Mouse (Mus musculus): ENCODE data around the gene Bcat2.

Gene Bcat2

GRCm38 (mm10) chr7:45550821-45551511, 19.0 kb upstream of the Bcat2 start:
- DNase-seq (ENCODE audit: inconsistent ontology term), result no peak

GRCm38 (mm10) chr7:45551512-45551883, 18.5 kb upstream of the Bcat2 start:
- no peak for DNase-seq (ENCODE audit: inconsistent ontology term)

GRCm38 (mm10) chr7:45553519-45553918, 16.4 kb upstream of the Bcat2 start:
- no peak for DNase-seq (ENCODE audit: inconsistent ontology term)

GRCm38 (mm10) chr7:45553990-45554389, 16.0 kb upstream of the Bcat2 start:
- DNase-seq (ENCODE audit: inconsistent ontology term), result no peak

GRCm38 (mm10) chr7:45554744-45555143, 15.2 kb upstream of the Bcat2 start, which contains the start of gene Hsd17b14:
TSS of gene Hsd17b14 (plus strand) at chr7:45554893.
- DNase-seq (ENCODE audit: inconsistent ontology term), result no peak

- DNase-seq (ENCODE audit: inconsistent ontology term), result peak; percentile 67
Observed at GRCm38 (mm10) chr7:45555787-45556186, 14.2 kb upstream of the Bcat2 start.

- DNase-seq (ENCODE audit: inconsistent ontology term), result no peak
Observed at GRCm38 (mm10) chr7:45558907-45559306, 11.0 kb upstream of the Bcat2 start.

GRCm38 (mm10) chr7:45560241-45560640, 9.7 kb upstream of the Bcat2 start:
- no peak for DNase-seq (ENCODE audit: inconsistent ontology term)

GRCm38 (mm10) chr7:45560843-45561623, 8.9 kb upstream of the Bcat2 start:
- peak; percentile 39 for DNase-seq (ENCODE audit: inconsistent ontology term)

GRCm38 (mm10) chr7:45561624-45562520, 8.1 kb upstream of the Bcat2 start:
- DNase-seq (ENCODE audit: inconsistent ontology term), result no peak

GRCm38 (mm10) chr7:45564811-45565210, 5.1 kb upstream of the Bcat2 start:
- no peak for DNase-seq (ENCODE audit: inconsistent ontology term)

- DNase-seq (ENCODE audit: inconsistent ontology term), result no peak
Observed at GRCm38 (mm10) chr7:45565446-45565845, 4.5 kb upstream of the Bcat2 start.

- DNase-seq (ENCODE audit: inconsistent ontology term), result no peak
Observed at GRCm38 (mm10) chr7:45567112-45567779, 2.7 kb upstream of the Bcat2 start.

GRCm38 (mm10) chr7:45567780-45568516, 2.0 kb upstream of the Bcat2 start:
- peak; percentile 95 for DNase-seq (ENCODE audit: inconsistent ontology term)

GRCm38 (mm10) chr7:45568601-45569473, 1.1 kb upstream of the Bcat2 start:
- no peak for DNase-seq (ENCODE audit: inconsistent ontology term)

- no peak for DNase-seq (ENCODE audit: inconsistent ontology term)
Observed at GRCm38 (mm10) chr7:45571966-45572365, 2.0 kb downstream of the Bcat2 start.

- DNase-seq (ENCODE audit: inconsistent ontology term), result no peak
Observed at GRCm38 (mm10) chr7:45573954-45574353, 4.0 kb downstream of the Bcat2 start.

- DNase-seq (ENCODE audit: inconsistent ontology term), result no peak
Observed at GRCm38 (mm10) chr7:45574472-45575379, 4.8 kb downstream of the Bcat2 start.

GRCm38 (mm10) chr7:45585923-45586322, 16.0 kb downstream of the Bcat2 start:
- no peak for DNase-seq (ENCODE audit: inconsistent ontology term)
